Mouse (Mus musculus) NIH3T3 (cell line): ENCODE results near the gene Zan.

Experiments used
- DNase-seq: peaks from one replicate; pipeline ENCODE4 v3.0.0-alpha.2; 2012; ENCODE audit warnings: low read depth

Gene Zan

GRCm38 (mm10) chr5:137351394-137351793, 125.5 kb downstream of the Zan start:
- peak; percentile 25 for DNase-seq

GRCm38 (mm10) chr5:137351058-137351380, 125.8 kb downstream of the Zan start:
- peak; percentile 49 for DNase-seq

- DNase-seq = peak; percentile 64
Measured at GRCm38 (mm10) chr5:137350205-137351057, 126.4 kb downstream of the Zan start.

- DNase-seq = peak; percentile 97
Measured at GRCm38 (mm10) chr5:137349384-137350204, 127.3 kb downstream of the Zan start, which contains the start of gene Ephb4. Gene Ephb4 (plus strand): TSS chr5:137350109.

GRCm38 (mm10) chr5:137348482-137349383, 128.1 kb downstream of the Zan start:
- DNase-seq = no peak

- DNase-seq = no peak
Measured at GRCm38 (mm10) chr5:137347856-137348255, 129.0 kb downstream of the Zan start.

GRCm38 (mm10) chr5:137346983-137347382, 129.9 kb downstream of the Zan start:
- peak; percentile 52 for DNase-seq

- no peak for DNase-seq
Measured at GRCm38 (mm10) chr5:137346388-137346787, 130.5 kb downstream of the Zan start.

GRCm38 (mm10) chr5:137345821-137346220, 131.0 kb downstream of the Zan start:
- DNase-seq = peak; percentile 38

GRCm38 (mm10) chr5:137343869-137344268, 133.0 kb downstream of the Zan start:
- no peak for DNase-seq

GRCm38 (mm10) chr5:137343412-137343811, 133.5 kb downstream of the Zan start:
- DNase-seq = no peak

GRCm38 (mm10) chr5:137342407-137343012, 134.4 kb downstream of the Zan start:
- DNase-seq = no peak

- DNase-seq = no peak
Measured at GRCm38 (mm10) chr5:137340222-137340621, 136.6 kb downstream of the Zan start.

- DNase-seq = peak; percentile 65
Measured at GRCm38 (mm10) chr5:137339290-137339979, 137.4 kb downstream of the Zan start.

GRCm38 (mm10) chr5:137338663-137339289, 138.1 kb downstream of the Zan start:
- DNase-seq = no peak

GRCm38 (mm10) chr5:137338256-137338655, 138.6 kb downstream of the Zan start:
- peak; percentile 97 for DNase-seq

GRCm38 (mm10) chr5:137337190-137337589, 139.7 kb downstream of the Zan start:
- DNase-seq = no peak

GRCm38 (mm10) chr5:137335066-137335465, 141.8 kb downstream of the Zan start:
- no peak for DNase-seq

- DNase-seq = no peak
Measured at GRCm38 (mm10) chr5:137334317-137334716, 142.5 kb downstream of the Zan start.

GRCm38 (mm10) chr5:137333512-137334174, 143.2 kb downstream of the Zan start, which contains the start of gene Slc12a9:
Gene Slc12a9 (minus strand): TSS chr5:137333597.
- peak; percentile 98 for DNase-seq
